Mouse (Mus musculus): ENCODE results near the gene Gsdma3. TPM values are rescaled to one million over a fixed set of nuclear protein-coding genes. Genes with fewer than 3 reads are reported as not detected.
"Not testable (repeated sequence)": the region's sequence is repeated elsewhere in the genome, so short reads cannot be mapped to it uniquely, and the experiment has no call there.

The Gsdma3 gene
- total RNA-seq, 2 experiments from 2014 or later: not detected

DNA sequence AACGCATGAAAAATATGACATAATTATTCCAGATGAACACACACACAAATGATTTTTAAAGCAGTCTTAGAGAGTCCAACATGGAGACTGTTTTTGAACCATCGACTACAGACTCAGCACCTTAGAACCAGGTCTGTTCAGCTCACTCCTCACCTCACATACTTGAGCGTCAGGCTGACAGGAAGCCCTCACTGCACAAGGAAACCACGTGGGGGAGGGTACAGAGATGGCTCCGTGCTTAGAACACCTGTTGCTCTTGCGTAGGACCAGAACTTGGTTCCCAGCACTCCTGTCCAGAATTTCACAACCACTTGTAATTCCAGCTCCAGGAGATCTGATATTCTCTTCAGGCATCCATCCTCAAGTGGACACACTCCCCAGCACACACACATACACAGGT, 31.1 kb upstream of the Gsdma3 start:
- intact Hi-C loops (cut with DNase I): no loop called here

DNA sequence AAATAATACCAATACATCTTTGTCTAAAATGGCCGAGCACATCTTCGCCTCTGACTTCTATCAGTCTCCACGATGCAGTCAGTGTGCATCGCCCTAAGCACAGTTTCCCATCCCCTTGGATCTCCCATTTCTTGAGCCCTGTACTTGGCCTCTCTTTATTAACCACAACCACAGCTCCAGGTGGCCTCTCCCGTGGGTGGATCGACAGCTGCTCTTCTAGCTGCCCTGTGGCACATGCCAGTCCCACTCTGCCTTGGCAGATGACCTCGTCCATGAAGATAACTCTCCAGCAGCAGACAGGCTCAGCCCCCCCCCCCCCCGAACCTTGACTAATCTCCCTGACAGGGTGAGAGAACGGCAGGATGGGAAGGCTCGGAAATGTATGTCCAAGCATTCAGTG, 30.7 kb upstream of the Gsdma3 start:
- intact Hi-C loops (cut with DNase I): no loop called here
- DNase-seq (ENCODE audit: low spot score in 2 of 2): no peak

More for the DNA sequence above, 31.1 kb upstream of the Gsdma3 start:
- no peak for DNase-seq (ENCODE audit: low spot score in 2 of 2)

DNA sequence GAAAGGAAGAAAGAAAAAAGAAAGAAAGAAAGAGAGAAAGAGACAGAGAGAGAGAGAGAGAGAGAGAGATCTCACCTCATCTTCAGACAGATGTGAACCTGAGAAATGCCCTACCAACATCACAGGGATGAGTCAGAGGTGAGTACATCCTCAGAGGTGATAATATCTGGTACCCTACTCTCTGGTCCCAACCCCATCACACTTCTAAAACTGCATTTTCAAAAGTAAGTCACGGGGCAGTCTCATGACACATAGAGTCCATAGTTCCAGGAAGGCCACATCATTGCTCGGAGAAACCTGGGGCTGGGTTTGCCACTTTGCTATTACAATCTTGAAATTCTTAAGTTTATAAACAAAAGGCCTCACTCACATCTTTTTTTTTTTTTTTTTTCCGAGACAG, 30.2 kb upstream of the Gsdma3 start:
- intact Hi-C loops (cut with DNase I): no loop called here
- DNase-seq (ENCODE audit: low spot score in 2 of 2): no peak

DNA sequence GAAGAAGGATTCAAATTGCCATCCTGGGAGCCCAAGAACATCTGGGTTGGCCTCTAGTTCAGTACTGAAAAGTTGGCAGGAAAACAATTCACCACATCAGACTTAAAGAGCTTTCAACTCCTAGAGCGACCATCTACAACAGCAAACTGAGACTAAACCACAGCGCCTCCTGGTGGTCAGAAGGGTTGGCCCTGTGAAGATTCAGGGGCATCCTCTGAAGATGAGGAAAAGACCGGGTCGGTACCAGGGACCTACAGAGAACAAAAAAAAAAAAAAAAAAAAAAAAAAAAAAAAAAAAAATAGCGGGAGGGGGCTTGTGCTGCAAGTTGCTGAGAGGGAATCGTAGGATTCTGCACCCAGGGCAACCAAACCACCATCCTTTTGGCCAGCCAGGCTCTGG, 28.8 kb upstream of the Gsdma3 start:
- DNase-seq (ENCODE audit: low spot score in 2 of 2): no peak
- intact Hi-C loops (cut with DNase I): no loop called here

DNA sequence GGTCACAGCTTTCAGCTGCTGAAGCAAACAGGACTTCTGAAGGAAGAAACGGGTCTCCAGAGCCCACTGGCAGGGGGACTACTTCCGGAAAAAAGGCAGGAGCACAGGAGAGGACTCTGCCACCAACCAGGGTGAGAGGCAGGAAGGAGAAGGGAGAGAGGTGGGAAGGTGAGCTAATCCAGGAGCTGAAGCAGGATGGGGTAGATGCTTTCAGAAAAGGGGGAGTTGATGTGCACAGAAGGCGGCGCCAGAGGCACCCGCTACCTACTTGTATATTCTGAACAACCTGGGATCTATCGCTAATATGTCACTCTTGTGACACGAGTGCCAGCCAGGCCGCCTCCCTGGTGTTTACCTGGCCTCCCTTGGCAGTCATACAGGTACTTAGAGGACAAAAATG, 28.2 kb upstream of the Gsdma3 start, which contains the start of gene Lrrc3c:
Gene Lrrc3c, plus strand, starts transcription at position 301 of the 400 bp plus-strand sequence.
- DNase-seq (ENCODE audit: low spot score in 2 of 2): no peak
- intact Hi-C loops (cut with DNase I): no loop called here

DNA sequence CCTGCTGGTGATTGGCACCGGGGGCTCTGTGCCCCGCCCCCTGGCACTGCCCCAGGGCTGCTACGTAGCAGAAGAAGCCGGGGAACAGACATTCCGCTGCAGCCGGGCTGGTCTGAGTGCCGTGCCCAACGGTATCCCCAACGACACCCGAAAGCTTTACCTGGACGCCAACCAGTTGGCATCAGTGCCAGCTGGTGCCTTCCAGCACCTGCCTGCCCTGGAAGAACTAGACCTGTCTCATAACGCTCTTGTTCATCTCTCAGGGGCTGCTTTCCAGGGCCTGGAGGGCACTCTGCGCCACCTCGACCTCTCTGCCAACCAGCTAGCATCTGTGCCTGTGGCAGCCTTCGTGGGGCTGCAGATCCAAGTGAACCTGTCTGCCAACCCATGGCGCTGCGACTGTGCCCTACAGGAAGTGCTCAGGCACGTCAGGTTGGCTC, 27.3 kb upstream of the Gsdma3 start:
- intact Hi-C loops (cut with DNase I): no loop called here
- no peak for DNase-seq (ENCODE audit: low spot score in 2 of 2)

DNA sequence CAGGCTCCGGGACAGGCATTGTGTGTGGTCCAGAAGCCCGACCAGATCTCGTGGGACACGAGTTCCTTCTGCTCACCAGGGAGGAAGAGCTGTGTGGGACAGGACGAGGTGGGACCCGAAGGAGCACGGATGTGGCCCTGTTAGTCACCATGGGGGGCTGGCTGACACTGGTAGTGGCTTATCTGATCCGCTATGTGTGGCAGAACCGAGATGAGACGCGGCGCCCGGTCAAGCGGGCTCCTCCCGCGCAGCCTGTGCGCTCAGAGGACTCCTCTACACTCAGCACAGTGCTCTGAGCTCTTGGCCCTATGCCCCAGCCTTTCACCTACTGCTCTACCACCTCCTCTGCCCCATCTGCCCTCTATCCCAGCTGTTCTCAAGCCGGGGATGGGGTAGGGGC, 26.9 kb upstream of the Gsdma3 start:
- no peak for DNase-seq (ENCODE audit: low spot score in 2 of 2)
- intact Hi-C loops (cut with DNase I): no loop called here

DNA sequence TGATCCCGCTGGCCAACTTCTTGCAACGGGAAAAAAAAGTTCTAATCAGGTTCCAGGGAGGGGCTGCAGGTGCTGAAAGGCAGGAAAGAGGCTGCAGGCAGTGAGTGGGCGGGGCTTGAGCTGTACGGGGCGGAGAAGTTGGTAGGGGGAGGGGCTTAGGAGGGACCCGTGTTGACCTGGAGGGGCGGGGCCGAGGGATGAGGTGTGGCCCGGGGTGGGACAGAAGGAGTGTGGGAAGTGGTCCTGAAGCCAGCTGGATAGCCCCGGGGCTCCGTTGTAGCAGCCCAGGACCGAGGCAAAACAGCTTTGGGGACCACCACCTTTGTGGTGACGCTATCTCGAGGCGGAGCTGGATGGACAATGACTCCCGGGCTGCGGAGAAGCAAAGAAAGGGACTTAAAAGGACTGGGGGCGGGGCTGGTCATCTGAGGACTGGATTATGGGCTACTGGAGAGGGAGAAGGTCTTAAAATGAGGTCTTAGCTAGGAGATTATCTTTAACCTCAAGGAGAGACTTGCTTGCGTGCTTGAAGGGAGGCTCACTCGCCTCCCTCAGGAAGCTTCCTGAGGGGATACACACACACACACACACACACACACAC, 24.0 kb upstream of the Gsdma3 start:
- DNase-seq (ENCODE audit: low spot score in 2 of 2): no peak
- intact Hi-C loops (cut with DNase I): no loop called here

DNA sequence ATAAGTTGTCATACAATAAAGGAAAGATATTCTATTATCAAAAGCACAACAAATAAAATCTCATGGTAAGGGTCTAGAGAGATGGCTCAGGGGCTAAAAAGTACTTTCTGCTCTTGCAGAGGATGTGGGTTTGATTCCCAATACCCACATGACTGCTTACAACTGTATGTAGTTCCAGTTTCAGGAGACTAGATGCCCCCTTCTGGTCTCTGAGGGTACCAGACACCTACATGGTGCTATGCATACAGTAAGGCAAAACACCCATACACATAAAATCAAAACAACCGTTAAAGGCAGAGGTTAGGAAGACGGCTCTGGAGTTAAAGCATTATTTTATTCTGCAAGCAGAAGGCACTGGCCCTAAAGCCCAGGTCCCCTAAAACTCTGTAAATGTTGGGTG, 22.2 kb upstream of the Gsdma3 start:
- intact Hi-C loops (cut with DNase I): no loop called here
- DNase-seq (ENCODE audit: low spot score in 2 of 2): no peak

DNA sequence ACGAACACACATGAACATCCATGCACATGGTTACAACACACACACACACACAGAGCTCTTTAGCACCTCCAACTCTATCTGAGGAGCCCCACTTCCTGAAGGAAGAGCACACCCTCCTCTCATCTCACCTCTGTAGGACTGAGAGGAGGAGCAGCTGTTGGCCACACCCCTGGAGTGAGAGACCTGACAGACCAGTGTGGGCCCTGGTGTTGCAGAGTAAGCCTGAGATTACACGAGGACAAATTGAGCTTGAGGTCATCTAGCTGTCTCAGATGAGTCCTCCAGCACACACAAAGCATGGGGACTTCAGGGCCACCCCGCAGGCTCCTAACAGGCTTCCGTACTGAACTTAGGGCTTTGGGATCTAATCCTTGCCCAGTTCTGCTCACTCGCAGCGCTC, 21.2 kb upstream of the Gsdma3 start:
- DNase-seq (ENCODE audit: low spot score in 2 of 2): not testable (repeated sequence)

DNA sequence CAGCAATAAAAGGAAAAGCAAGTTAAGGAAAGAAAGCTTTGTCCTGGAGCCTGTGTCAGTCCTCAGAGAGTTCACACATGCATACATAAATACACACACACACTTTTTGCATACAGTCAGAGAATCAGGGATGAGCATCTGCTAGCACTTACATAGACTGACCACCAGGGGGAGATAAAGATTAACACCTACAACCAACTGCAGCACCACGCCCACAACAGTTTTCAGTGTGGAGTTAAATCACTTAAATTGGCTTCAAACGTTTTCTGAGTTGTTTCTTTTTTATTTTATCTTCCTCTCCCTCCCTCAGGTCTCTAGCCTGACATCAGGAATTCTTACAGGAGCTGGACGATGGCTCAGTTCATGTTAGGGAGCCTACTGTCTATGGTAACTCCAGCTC, 19.4 kb upstream of the Gsdma3 start:
- intact Hi-C loops (cut with DNase I): loop anchor here (5.0 kb wide), 1 partner anchor 51 kb away; no protein-coding TSS in a partner anchor
- peak; percentile 45 to 71 for DNase-seq (ENCODE audit: low spot score in 2 of 2)

More for the DNA sequence above, 21.2 kb upstream of the Gsdma3 start:
- intact Hi-C loops (cut with DNase I): loop anchor here (1.0 to 5.0 kb wide), 2 partner anchors 32 to 52 kb away; no protein-coding TSS in a partner anchor

DNA sequence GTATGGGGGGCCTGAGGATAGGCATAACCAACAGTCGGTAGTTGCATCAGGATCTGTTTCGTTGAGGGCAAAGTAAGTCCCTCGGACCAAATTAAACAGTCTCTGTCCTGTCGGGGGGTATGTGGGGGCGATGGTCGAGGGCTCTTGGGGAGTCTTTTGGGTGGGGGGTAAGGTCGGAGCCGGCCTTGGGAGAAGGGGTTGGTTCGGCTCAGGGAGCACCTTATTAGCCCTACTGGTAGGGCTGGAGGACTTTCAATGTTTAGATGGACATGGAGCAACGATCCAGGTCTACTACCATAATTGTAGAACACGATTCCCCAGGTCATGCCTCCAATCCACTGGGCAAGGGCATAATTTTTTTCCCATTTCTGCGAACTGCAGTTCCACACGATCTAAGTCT, 5.4 kb upstream of the Gsdma3 start:
- no peak for DNase-seq (ENCODE audit: low spot score in 2 of 2)
- intact Hi-C loops (cut with DNase I): no loop called here

DNA sequence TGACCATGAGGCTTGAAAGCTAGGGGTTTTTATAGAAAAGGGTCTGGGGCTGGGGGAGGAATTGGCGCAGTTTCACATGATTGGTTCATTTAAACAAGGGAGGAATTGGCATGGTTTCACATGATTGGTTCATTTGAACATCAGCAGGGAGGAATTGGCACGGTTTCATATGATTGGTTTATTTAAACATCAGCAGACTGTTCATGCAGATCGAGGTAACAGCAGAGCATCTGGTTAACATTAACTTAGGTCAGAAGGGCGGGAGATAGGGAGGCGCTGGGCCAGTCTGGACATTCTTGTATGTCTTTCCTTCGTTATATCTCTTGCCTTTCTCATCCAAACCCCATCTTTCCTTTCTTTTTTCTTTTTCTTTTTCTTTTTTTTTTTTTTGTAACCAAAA, 2.2 kb upstream of the Gsdma3 start:
- intact Hi-C loops (cut with DNase I): not testable (repeated sequence)

DNA sequence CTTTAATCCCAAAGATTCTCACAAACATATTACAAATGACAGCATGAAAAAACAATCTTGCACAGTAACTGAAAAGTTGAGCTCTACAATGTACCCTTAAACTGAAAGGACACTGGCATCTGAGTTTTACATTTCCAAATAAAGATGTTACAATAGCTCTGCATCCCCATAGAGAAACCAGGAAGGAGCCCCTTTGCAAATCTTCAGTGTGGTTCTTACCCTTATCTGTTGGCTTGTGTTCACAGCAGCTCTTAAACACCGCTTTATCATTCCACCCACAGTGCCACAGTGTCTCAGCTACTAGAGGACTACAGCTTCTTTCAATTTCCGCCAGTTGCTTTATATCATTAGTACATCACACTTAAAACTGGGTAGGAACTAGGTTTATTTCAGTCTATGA, 1.8 kb upstream of the Gsdma3 start:
- not testable (repeated sequence) for DNase-seq (ENCODE audit: low spot score in 2 of 2)

More for the DNA sequence above, 2.2 kb upstream of the Gsdma3 start:
- not testable (repeated sequence) for DNase-seq (ENCODE audit: low spot score in 2 of 2)

DNA sequence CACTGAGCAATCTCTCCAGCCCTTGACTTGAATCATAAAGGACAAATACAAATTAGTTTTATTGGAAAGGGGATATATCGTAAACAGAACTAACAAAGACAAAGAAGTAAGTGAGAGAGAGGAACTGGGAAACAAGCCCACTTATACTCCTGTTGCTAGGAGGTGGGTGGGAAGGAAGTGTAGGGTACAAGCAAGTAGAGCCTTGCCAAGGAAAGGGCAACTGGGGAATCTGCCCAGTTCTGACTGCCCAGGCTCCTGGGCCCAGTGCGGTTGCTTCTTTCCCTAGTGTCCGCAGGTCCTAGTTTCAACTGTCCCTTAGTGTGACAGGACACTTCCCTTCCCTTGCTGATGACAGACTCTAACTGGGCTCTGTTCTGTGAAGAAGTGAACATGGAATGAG, 2.5 kb downstream of the Gsdma3 start:
- no peak for DNase-seq (ENCODE audit: low spot score in 2 of 2)
- intact Hi-C loops (cut with DNase I): no loop called here

More for the DNA sequence above, 1.8 kb upstream of the Gsdma3 start:
- intact Hi-C loops (cut with DNase I): not testable (repeated sequence)

DNA sequence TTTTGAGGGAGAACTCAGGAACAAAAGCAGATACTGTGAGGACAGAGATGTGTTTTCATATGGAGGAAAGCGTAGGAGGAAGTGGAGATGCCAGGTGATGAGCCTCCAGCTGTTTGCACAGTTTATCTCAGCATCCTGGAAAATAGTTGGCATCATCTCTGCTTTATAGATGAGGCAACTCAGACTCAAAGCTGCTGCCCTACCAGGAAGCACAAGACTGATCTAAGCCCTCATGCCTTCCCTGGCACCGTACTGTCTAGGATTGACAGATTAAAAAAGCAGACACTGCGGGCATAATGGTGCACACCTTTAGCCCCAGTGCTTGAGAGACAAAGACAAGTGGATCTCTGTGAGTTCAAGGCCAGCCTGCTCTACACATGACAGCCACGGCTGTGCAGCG, 4.5 kb downstream of the Gsdma3 start:
- intact Hi-C loops (cut with DNase I): no loop called here
- DNase-seq (ENCODE audit: low spot score in 2 of 2): no peak

DNA sequence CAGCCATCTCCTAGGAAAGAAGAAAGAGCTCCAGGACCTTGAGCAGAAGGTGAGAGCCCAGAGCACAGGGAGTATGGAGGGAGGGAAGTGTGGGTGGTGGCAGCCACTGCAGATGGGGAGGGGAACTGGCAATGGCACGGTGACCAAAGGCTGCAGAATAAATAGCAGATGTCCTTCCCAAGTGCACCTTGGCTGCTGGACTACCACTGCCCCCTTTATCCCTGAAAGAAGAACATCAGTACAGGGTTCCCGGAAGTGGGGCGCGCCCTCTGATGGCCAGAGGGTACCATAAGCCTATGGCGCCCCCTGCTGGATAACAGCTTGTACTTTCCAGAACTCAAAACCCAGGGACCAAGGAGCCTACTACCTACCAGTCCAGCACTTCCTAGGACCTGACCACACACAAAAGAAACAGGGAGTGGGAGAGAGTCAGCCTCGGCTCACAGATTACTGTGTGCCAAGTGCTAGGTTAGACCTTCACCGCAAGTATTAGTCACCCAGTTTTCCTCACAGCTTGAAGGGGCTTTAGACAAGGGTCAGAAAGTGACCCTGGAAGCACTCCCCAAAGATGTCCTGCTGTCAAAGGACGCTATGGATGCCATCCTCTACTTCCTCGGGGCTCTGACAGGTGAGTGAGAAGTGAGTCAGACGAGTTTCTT, 9.3 kb downstream of the Gsdma3 start:
- intact Hi-C loops (cut with DNase I); DNase-seq (ENCODE audit: low spot score in 2 of 2): not testable (repeated sequence)

DNA sequence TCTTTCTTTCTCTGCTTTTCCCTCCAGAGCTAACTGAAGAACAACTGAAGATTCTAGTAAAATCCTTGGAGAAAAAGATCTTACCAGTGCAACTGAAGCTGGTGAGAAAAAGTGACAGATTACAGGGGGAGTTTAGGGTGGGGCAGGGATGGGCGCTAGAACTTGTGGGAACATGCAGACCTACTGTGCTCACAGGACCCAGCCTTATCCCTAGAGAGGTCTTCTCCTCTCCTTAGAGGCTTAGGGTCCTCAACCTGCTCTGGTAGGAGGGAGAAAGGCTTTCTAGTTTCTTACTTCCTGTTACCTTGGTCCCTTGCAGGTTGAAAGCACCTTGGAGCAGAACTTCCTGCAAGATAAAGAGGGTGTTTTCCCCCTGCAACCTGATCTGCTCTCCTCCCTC, 11.3 kb downstream of the Gsdma3 start:
- no peak for DNase-seq (ENCODE audit: low spot score in 2 of 2)
- intact Hi-C loops (cut with DNase I): loop anchor here (1.0 kb wide), 1 partner anchor 32 kb away; no protein-coding TSS in a partner anchor

DNA sequence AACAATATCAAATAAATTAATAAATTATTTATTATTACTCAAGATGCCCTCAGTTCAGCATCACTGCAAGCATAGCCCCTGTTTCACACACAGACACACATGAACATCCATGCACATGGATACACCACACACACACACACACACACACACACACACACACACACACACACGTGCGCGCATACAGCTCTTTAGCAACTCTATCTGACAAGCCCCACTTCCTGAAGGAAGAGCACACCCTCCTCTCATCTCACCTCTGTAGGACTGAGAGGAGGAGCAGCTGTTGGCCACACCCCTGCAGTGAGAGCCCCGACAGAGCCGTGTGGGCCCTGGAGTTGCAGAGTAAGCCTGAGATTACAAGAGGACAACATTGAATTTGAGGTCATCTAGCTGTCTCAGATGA, 13.9 kb downstream of the Gsdma3 start:
- DNase-seq (ENCODE audit: low spot score in 2 of 2): no peak
- intact Hi-C loops (cut with DNase I): loop anchor here (5.0 kb wide), 1 partner anchor 158 kb away; no protein-coding TSS in a partner anchor

DNA sequence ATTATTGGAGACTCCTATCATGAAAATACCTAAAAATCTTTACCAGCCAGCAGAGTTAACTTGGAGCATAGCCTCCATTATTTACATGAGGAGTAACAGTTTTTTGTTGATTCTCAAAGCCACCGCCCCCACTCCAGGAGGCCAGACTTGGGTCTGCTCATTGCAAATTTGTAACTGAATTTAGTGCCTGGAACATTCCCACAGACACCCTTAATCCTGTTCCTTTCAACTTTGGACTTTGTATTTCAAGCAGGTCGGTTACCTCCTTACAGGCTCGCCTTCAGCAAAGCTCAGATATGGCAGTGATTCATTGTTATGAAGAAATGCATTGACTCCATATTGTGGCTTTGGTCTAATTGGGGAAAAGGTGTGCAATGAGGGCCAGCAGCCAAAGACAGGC, 18.6 kb downstream of the Gsdma3 start:
- intact Hi-C loops (cut with DNase I): loop anchor here (5.0 kb wide), 1 partner anchor 162 kb away; no protein-coding TSS in a partner anchor
- DNase-seq (ENCODE audit: low spot score in 2 of 2): no peak

DNA sequence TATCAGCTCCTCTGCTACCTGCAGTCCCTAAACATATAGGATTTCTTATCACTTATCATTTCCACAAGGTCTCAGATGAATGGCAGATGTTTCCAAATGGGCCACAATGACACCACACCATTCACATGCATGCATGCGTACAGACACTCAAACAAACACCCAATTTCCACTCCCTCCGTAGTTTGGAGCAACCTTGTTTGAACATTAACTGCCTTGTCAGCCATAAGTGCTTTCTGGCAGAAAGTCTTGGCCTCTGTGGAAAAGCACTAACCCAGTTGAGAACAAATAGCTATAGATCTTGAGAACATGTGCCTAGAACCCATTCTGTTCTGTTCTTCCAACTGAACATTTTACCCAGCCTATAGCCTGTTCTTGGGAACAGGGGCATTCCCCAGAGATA, 19.8 kb downstream of the Gsdma3 start:
- intact Hi-C loops (cut with DNase I): no loop called here
- no peak for DNase-seq (ENCODE audit: low spot score in 2 of 2)
